Mouse (Mus musculus) CH12.LX (cell line): ENCODE results near the gene Rtkn2. TPM values are rescaled to one million over a fixed set of nuclear protein-coding genes. Genes with fewer than 3 reads are reported as not detected.

Experiments
- DNase-seq: peaks from one replicate; pipeline ENCODE4 v3.0.0-alpha.2; 2013; ENCODE audit errors: extremely low read depth
- H3K27ac ChIP-seq: 2 replicates; pipeline ENCODE4 v1.5.1; 2012; ENCODE audit warnings: low read depth, mild to moderate bottlenecking, control low read depth, moderate library complexity; ENCODE audit not compliant: insufficient read depth
- H3K27me3 ChIP-seq: replicated peaks from 2 replicates; pipeline ENCODE3; 2012; ENCODE audit warnings: inconsistent platforms
- H3K36me3 ChIP-seq, 2 experiments: replicated peaks in 1 of 2; 2 replicates each; pipeline versions ENCODE3 to v1.6.1; 2012; ENCODE audit warnings: inconsistent platforms in 1 of 2, low read length in 1 of 2, mild to moderate bottlenecking in 1 of 2, mixed read lengths in 1 of 2, moderate library complexity in 1 of 2; ENCODE audit not compliant: control insufficient read depth in 1 of 2, insufficient read depth in 1 of 2
- H3K4me1 ChIP-seq, 2 experiments: 2 replicates each; pipeline ENCODE4 v1.6.1; 2012; ENCODE audit warnings: inconsistent platforms in 1 of 2, moderate library complexity in 1 of 2; ENCODE audit not compliant: insufficient read depth in 2 of 2, control insufficient read depth in 1 of 2
- H3K4me2 ChIP-seq: 2 replicates; pipeline ENCODE4 v1.6.1; 2012; ENCODE audit warnings: low read depth, mild to moderate bottlenecking, control low read depth; ENCODE audit not compliant: poor library complexity, insufficient read depth, severe bottlenecking
- H3K4me3 ChIP-seq, 3 experiments: fragments of 150-350 bp in 1 of 3; sonication (generic) in 1 of 3; replicated peaks in 1 of 3; 2 replicates each; pipeline versions ENCODE3 to v1.5.1; 2011 to 2012; ENCODE audit warnings: low read depth in 2 of 3, low read length in 2 of 3, mild to moderate bottlenecking in 2 of 3, moderate library complexity in 2 of 3, control low read depth in 1 of 3, improper control_type of control experiment in 1 of 3, inconsistent platforms in 1 of 3, mixed read lengths in 1 of 3; ENCODE audit not compliant: poor library complexity in 1 of 3
- H3K79me2 ChIP-seq: replicated peaks from 2 replicates; pipeline ENCODE4 v1.6.1; 2012; ENCODE audit warnings: mild to moderate bottlenecking, moderate library complexity; ENCODE audit not compliant: control insufficient read depth, poor library complexity, insufficient read depth, severe bottlenecking; ENCODE audit errors: extremely low read depth
- H3K9ac ChIP-seq: 2 replicates; pipeline ENCODE4 v1.6.1; 2012; ENCODE audit warnings: low read depth, mild to moderate bottlenecking, control low read depth, moderate library complexity; ENCODE audit not compliant: insufficient read depth
- H3K9me3 ChIP-seq: replicated peaks from 2 replicates; pipeline ENCODE3; 2012; ENCODE audit warnings: low read length, inconsistent platforms, mixed read lengths
- CHD2 ChIP-seq: IDR thresholded peaks from 2 replicates; pipeline ENCODE4 v1.6.1; 2011; ENCODE audit warnings: low read length, improper control_type of control experiment
- CTCF ChIP-seq, 2 experiments: IDR thresholded peaks in 1 of 2; conservative IDR thresholded peaks in 1 of 2; 2 replicates each; pipeline ENCODE4 v1.5.1; 2011 to 2012; ENCODE audit warnings: low read depth in 2 of 2, low read length in 2 of 2, improper control_type of control experiment in 1 of 2, inconsistent platforms in 1 of 2, mild to moderate bottlenecking in 1 of 2, moderate library complexity in 1 of 2
- ELF1 ChIP-seq: IDR thresholded peaks from 2 replicates; pipeline ENCODE4 v1.6.1; 2014; ENCODE audit warnings: low read depth, mild to moderate bottlenecking, inconsistent platforms, low read length, improper control_type of control experiment
- HCFC1 ChIP-seq: IDR thresholded peaks from 2 replicates; pipeline ENCODE4 v1.6.1; 2012; ENCODE audit warnings: low read depth, mild to moderate bottlenecking, inconsistent platforms, low read length, improper control_type of control experiment
- IRF4 ChIP-seq: IDR thresholded peaks from 2 replicates; pipeline ENCODE4 v1.6.1; 2014; ENCODE audit warnings: low read depth, mild to moderate bottlenecking, inconsistent platforms, low read length, improper control_type of control experiment
- KAT2A ChIP-seq: IDR thresholded peaks from 2 replicates; pipeline ENCODE4 v1.6.1; 2012; ENCODE audit warnings: low read length, improper control_type of control experiment, inconsistent platforms; ENCODE audit not compliant: insufficient replicate concordance
- MAFK ChIP-seq: IDR thresholded peaks from 2 replicates; pipeline ENCODE4 v1.6.1; 2011; ENCODE audit warnings: low read length, improper control_type of control experiment; ENCODE audit not compliant: insufficient replicate concordance
- MAZ ChIP-seq: IDR thresholded peaks from 2 replicates; pipeline ENCODE4 v1.6.1; 2012; ENCODE audit warnings: low read depth, mild to moderate bottlenecking, inconsistent platforms, low read length, improper control_type of control experiment, moderate library complexity
- NRF1 ChIP-seq: IDR thresholded peaks from 2 replicates; pipeline ENCODE4 v1.6.1; 2014; ENCODE audit warnings: low read depth, mild to moderate bottlenecking, inconsistent platforms, low read length, improper control_type of control experiment, moderate library complexity
- PAX5 ChIP-seq: IDR thresholded peaks from 2 replicates; pipeline ENCODE4 v1.6.1; 2012; ENCODE audit warnings: low read length, inconsistent platforms, mixed read lengths
- RAD21 ChIP-seq: IDR thresholded peaks from 2 replicates; pipeline ENCODE4 v1.6.1; 2011; ENCODE audit warnings: low read depth, mild to moderate bottlenecking, low read length, improper control_type of control experiment, moderate library complexity
- RCOR1 ChIP-seq: conservative IDR thresholded peaks from 2 replicates; pipeline ENCODE4 v1.6.1; 2012; ENCODE audit warnings: low read depth, mild to moderate bottlenecking, inconsistent platforms, low read length, improper control_type of control experiment
- SMC3 ChIP-seq: IDR thresholded peaks from 2 replicates; pipeline ENCODE4 v1.6.1; 2011; ENCODE audit warnings: low read depth, low read length, improper control_type of control experiment
- TBP ChIP-seq: conservative IDR thresholded peaks from 2 replicates; pipeline ENCODE4 v1.6.1; 2011; ENCODE audit warnings: low read depth, low read length, improper control_type of control experiment
- USF1 ChIP-seq: IDR thresholded peaks from 2 replicates; pipeline ENCODE4 v1.6.1; 2014; ENCODE audit warnings: low read depth, mild to moderate bottlenecking, inconsistent platforms, low read length, improper control_type of control experiment
- ZMIZ1 ChIP-seq: IDR thresholded peaks from 2 replicates; pipeline ENCODE4 v1.6.1; 2012; ENCODE audit warnings: low read depth, mild to moderate bottlenecking, inconsistent platforms, low read length, improper control_type of control experiment
- dilution Hi-C: fragments of 300-500 bp; cut with MboI; formaldehyde crosslinking; loops from 2 replicates; pipeline ENCODE4 v1.14.3; 2020; ENCODE audit warnings: low sequenced_read_pairs; ENCODE audit not compliant: extremely low pct_unique_long_range_greater_than_20kb, extremely low pct_ligation_motif_present
- in situ Hi-C: fragments of 300-500 bp; cut with MboI; formaldehyde crosslinking; loops from 3 replicates; pipeline ENCODE4 v1.14.3; 2019; ENCODE audit warnings: low sequenced_read_pairs, low pct_ligation_motif_present, low pct_unique_long_range_greater_than_20kb, mixed read lengths
- polyA plus RNA-seq: library from polyadenylated mRNA; unstranded; fragments of >175 nt; gene quantifications from 2 replicates; pipeline ENCODE4 v1.2.1, GENCODE M21; 2012; ENCODE audit warnings: low read depth; ENCODE audit not compliant: insufficient read length
- total RNA-seq, 2 experiments: library from RNA; depleted of rRNA; stranded (reverse); fragments of 300-350 nt in 1 of 2; fragments of >200 nt in 1 of 2; gene quantifications; 2 replicates each; pipeline ENCODE4 v1.2.3; 2012 to 2014

The Rtkn2 gene
- total and polyA plus RNA-seq, 3 experiments, result 0.59 to 0.93 (median 0.59) TPM

DNA sequence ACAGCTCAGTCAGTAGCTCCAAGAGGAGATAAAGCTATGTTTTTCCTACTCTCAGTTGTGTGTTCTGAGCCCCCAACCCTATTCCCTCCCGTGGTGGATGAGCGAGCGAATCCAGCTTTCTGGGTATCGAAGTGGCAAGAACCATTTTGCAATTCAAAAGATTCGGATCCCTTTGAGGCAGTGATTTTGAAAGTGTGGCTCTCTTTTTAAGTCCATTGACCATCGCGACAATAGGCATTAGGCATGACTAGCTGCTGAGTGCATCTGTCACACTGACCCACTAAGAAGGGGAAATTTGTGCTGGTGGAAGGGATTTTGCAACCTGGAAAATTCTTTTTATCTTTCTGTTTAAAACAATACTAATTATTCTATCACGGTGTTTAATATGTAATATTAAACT lies 15.3 kb upstream of the Rtkn2 start:
- H3K4me3 ChIP-seq, result no peak overlapping the region
- no peak overlapping the region for H3K9ac ChIP-seq
- dilution Hi-C loops (no loop called here), in situ Hi-C loops (no loop called here)
- H3K9me3 ChIP-seq, result no peaks in the 10 kb centered on the region
- no peak overlapping the region for H3K27ac ChIP-seq
- DNase-seq, result no peak
- H3K79me2 ChIP-seq, result no peaks in the 10 kb centered on the region
- no peaks in the 10 kb centered on the region for H3K27me3 ChIP-seq
- no peaks in the 10 kb centered on the region for H3K36me3 ChIP-seq
- peaks cover 2 to 13% of the 10 kb centered on the region in 2 experiments; a peak in 2 of 4 replicates for H3K4me1 ChIP-seq
- H3K4me2 ChIP-seq, result no peak overlapping the region
- TF ChIP-seq USF1 (no peak), PAX5 (no peak), CHD2 (no peak), RCOR1 (no peak), MAZ (no peak), MAFK (no peak), HCFC1 (no peak), ELF1 (no peak), ZMIZ1 (no peak), RAD21 (no peak), TBP (no peak), NRF1 (no peak), CTCF (conservative IDR thresholded peaks at IDR 0.05 in 1 of 2, IDR thresholded peaks at IDR 0.05 in 1 of 2; ENCODE audit: low read depth in 2 of 2, low read length in 2 of 2) (no peak), SMC3 (no peak), KAT2A (no peak), IRF4 (no peak)

DNA sequence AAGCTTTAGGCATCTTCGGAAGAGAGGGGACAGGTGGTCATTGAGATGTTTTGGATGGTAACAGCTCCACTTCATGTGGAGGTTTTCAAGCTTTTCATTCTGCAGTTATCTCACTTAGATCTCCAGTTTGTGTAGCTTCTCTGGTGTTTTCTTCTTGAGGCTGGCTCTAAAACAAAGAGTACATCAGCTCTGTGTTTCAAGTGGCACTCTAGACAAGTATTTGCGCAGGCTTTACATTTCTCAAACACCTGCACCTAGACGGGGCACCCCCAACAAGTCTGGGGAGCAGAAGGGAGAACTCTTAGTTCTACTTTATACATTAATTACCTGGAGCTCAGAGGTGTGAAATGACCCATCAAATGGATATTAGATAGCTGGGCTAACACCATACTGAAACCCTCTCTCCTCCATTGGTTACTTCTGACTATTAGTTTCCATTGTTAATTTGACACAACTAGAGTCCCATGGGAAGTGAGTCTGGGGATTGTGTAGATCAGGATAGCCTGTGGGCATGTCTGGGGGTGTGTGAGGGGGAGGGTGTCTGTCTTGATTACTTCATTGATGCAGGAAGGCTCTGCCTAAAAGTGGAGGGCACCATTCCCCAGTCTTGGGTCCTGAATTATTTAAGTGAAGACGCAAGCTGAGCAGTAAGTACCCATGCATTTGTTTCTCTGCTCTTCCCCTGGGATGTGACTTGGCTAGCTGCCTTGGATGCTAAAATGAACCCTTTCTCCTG lies 14.0 kb upstream of the Rtkn2 start:
- no peak overlapping the region for H3K4me3 ChIP-seq
- in situ Hi-C loops (no loop called here), dilution Hi-C loops (no loop called here)
- no peaks in the 10 kb centered on the region for H3K36me3 ChIP-seq
- no peak overlapping the region for H3K4me2 ChIP-seq
- H3K27ac ChIP-seq, result no peak overlapping the region
- H3K9me3 ChIP-seq, result no peaks in the 10 kb centered on the region
- peaks cover 2 to 13% of the 10 kb centered on the region in 2 experiments; a peak in 2 of 4 replicates for H3K4me1 ChIP-seq
- no peaks in the 10 kb centered on the region for H3K27me3 ChIP-seq
- no peak overlapping the region for H3K9ac ChIP-seq
- no peak for TF ChIP-seq ELF1
- peak; percentile 10 for DNase-seq
- no peaks in the 10 kb centered on the region for H3K79me2 ChIP-seq
